ENCODE assay signal across 21 mouse cellular contexts in genomic region chr4:107495751-107496430, GRCm38 (mm10).
DNase-seq lines count a peak whose midpoint lies in the region; ATAC-seq and TF ChIP-seq lines count a peak whose summit lies in the region.
"Had no signal": no experiment of that assay in that cellular context is flagged by ENCODE, and none has a peak within 500 bp of the region (broad histone marks: within the 10 kb centered on the region; RNA-seq: fewer than 3 reads in every experiment).

No protein-coding gene starts in this region.

- DNase-seq in 3134 (ENCODE audit: extremely low read depth, insufficient read length, low spot score) = peak; percentile 68
- DNase-seq in 3T3-L1 (ENCODE audit: low read depth, low spot score) = peak; percentile 84
- DNase-seq in adrenal gland, adult 2 months = peak; percentile 74
- DNase-seq in brain, adult 2 months (ENCODE audit: low read depth, low spot score) = peak; percentile 64
- DNase-seq in heart, postnatal 36 days = no peak
- DNase-seq in gastrocnemius, adult 2 months = no peak
- DNase-seq: cerebellum, adult 9-11 months; layer of hippocampus, adult 9-11 months; lung, postnatal 36 days; thymus, adult 2 months; thymus, postnatal 4 days had no signal

- intact Hi-C loops in heart, postnatal 36 days (cut with DNase I) = no loop called here
- intact Hi-C loops in gastrocnemius, adult 2 months (cut with DNase I) = no loop called here

- no peaks in the 10 kb centered on the region for H3K36me3 ChIP-seq in intestine, postnatal 0 days (ENCODE audit: control insufficient read depth, insufficient read depth)
- H3K36me3 ChIP-seq: forebrain, embryonic 12.5 days; heart, embryonic 13.5 days; hindbrain, embryonic 13.5 days; liver, embryonic 15.5 days; lung, embryonic 15.5 days; midbrain, embryonic 13.5 days had no signal

- no peaks in the 10 kb centered on the region for H3K9me3 ChIP-seq in intestine, postnatal 0 days (ENCODE audit: control insufficient read depth)
- H3K9me3 ChIP-seq: forebrain, embryonic 12.5 days; heart, embryonic 13.5 days; hindbrain, embryonic 13.5 days; liver, embryonic 15.5 days; lung, embryonic 15.5 days; megakaryocyte, embryonic 14.5 days; midbrain, embryonic 13.5 days had no signal

- H3K9ac ChIP-seq in intestine, postnatal 0 days (ENCODE audit: low read depth, low read length) = no peak overlapping the region
- H3K9ac ChIP-seq: forebrain, embryonic 12.5 days; heart, embryonic 13.5 days; hindbrain, embryonic 13.5 days; liver, embryonic 15.5 days; lung, embryonic 15.5 days; midbrain, embryonic 13.5 days had no signal

- no peak overlapping the region for H3K4me2 ChIP-seq in intestine, postnatal 0 days (replicated peaks; ENCODE audit: low read depth)
- H3K4me2 ChIP-seq: forebrain, embryonic 12.5 days; heart, embryonic 13.5 days; hindbrain, embryonic 13.5 days; liver, embryonic 15.5 days; lung, embryonic 15.5 days; midbrain, embryonic 13.5 days had no signal

- H3K27ac ChIP-seq in intestine, postnatal 0 days (ENCODE audit: low read depth, low read length) = no peak overlapping the region
- no peak overlapping the region for H3K27ac ChIP-seq in gastrocnemius, adult 2 months
- H3K27ac ChIP-seq: forebrain, embryonic 12.5 days; heart, embryonic 13.5 days; hindbrain, embryonic 13.5 days; left cerebral cortex, adult 2 months; liver, embryonic 15.5 days; lung, embryonic 15.5 days; midbrain, embryonic 13.5 days had no signal

- H3K4me1 ChIP-seq in intestine, postnatal 0 days (replicated peaks; ENCODE audit: control insufficient read depth, insufficient read depth, low read length) = no peaks in the 10 kb centered on the region
- H3K4me1 ChIP-seq: forebrain, embryonic 12.5 days; heart, embryonic 13.5 days; hindbrain, embryonic 13.5 days; liver, embryonic 15.5 days; lung, embryonic 15.5 days; midbrain, embryonic 13.5 days had no signal

- 78% methylated on average over 9 of the region's 9 CpGs for WGBS in intestine, postnatal 0 days

- no peak overlapping the region for H3K4me3 ChIP-seq in intestine, postnatal 0 days (ENCODE audit: low read depth, low read length)
- no peak overlapping the region for H3K4me3 ChIP-seq in gastrocnemius, adult 2 months
- H3K4me3 ChIP-seq: forebrain, embryonic 12.5 days; heart, embryonic 13.5 days; hindbrain, embryonic 13.5 days; left cerebral cortex, adult 2 months; liver, embryonic 15.5 days; lung, embryonic 15.5 days; megakaryocyte, embryonic 14.5 days; midbrain, embryonic 13.5 days had no signal

- no peak for TF ChIP-seq CTCF in intestine, postnatal 0 days (IDR thresholded peaks at IDR 0.05; ENCODE audit: low read depth)
- no peak for TF ChIP-seq CTCF in gastrocnemius, adult 2 months (IDR thresholded peaks at IDR 0.05)

- no peak for ATAC-seq in intestine, postnatal 0 days
- ATAC-seq: CD4-positive, CD25-positive, alpha-beta regulatory T cell, adult 4 months; midbrain, embryonic 13.5 days had no signal

- no peaks in the 10 kb centered on the region for H3K27me3 ChIP-seq in intestine, postnatal 0 days (replicated peaks; ENCODE audit: control insufficient read depth, insufficient read depth, low read length)
- H3K27me3 ChIP-seq: forebrain, embryonic 12.5 days; hindbrain, embryonic 13.5 days; lung, embryonic 15.5 days had no signal

Comparison
In these comparisons a context has a peak if more than half of its experiments do, and no peak if none do; other contexts are left out.
1. DNase-seq: peak in 3134 (single experiment), 3T3-L1 (single experiment), adrenal gland, adult 2 months (single experiment) and brain, adult 2 months (single experiment); none in heart, postnatal 36 days (0 of 2) and gastrocnemius, adult 2 months (single experiment).